Mouse (Mus musculus): ENCODE measurements at regions not wholly inside any gene's neighbourhood (a gene's known extent, or its start where the extent isn't known, plus 50 kb on each side); places are given as distances from the start of the nearest gene placed in this dataset.

DNA sequence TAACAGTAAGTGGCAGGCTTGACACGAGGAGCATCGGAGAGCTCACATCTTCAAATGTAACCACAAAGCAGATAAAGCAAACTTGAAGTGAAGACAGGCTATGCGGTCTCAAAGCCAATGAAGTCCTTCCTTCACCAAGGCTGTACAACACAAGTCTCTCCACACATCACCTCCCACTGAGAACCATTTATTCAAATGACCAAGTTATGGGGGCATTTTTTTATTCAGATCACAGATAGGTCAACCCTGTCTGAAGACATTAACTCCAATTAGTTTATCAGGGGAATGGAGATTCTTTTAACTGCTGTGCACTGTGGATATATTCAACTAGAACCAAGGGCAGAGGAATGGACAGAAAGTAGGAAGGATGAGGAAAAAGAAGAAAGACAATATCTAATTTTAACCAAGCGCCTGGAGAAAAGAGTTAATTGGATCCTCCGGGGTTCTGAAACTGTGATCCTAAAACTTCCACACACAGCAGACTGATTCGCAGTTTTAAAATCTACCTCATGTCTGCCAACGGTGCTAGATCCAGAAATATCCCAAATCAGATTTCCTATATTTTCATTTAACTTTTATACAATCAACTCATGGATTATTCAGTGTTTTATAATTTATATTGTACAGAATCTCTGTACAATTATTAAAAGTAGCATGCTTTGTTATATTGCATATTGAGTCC is 444.8 kb downstream of the Basp1 start:
- Histone ChIP-seq H3K27ac (replicated peaks in 1 of 2; ENCODE audit: control insufficient read depth in 1 of 2, insufficient read depth in 1 of 2, low read depth in 2 of 2, low read length in 2 of 2) (no peak overlapping the region), H3K9me3 (ENCODE audit: control insufficient read depth, low read length) (no peaks in the 10 kb centered on the region), H3K27me3 (ENCODE audit: control insufficient read depth, insufficient read depth, low read length) (no peaks in the 10 kb centered on the region), H3K9ac (ENCODE audit: low read length) (no peak overlapping the region), H3K36me3 (ENCODE audit: control insufficient read depth, insufficient read depth, low read length) (no peaks in the 10 kb centered on the region), H3K4me1 (ENCODE audit: control insufficient read depth in 2 of 2, insufficient read depth in 2 of 2, low read length in 2 of 2) (peaks cover 2 to 6% of the 10 kb centered on the region in 2 experiments; a peak in 1 of 4 replicates), H3K4me2 (ENCODE audit: low read length) (no peak overlapping the region), H3K4me3 (ENCODE audit: control insufficient read depth in 1 of 2, insufficient read depth in 1 of 2, low read depth in 1 of 2, low read length in 2 of 2) (no peak overlapping the region)
- ATAC-seq (ENCODE audit: insufficient number of reproducible peaks, insufficient read depth, low FRiP score, low read depth) = no peak
- WGBS = 83% methylated on average over 7 of the region's 7 CpGs

DNA sequence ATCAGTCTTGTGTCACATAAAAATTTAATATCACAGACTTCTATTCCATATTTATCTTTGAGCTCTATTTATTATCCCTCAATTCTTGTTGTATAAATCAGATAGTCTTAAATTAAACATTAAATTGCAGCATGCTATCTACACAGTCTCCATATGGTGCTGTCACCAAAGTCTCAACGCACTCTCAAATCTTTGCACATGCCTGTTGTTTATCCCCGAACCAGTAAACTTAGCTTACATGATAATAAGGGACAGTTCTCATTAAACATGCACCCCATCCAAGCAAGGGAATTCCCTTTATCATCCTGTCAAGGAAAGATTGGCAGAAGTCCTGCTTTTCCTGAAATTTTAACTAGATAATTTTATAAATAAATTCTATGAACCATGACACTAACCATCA is 483.8 kb downstream of the Basp1 start:
- Histone ChIP-seq H3K9ac (ENCODE audit: low read length) (no peak overlapping the region), H3K4me2 (ENCODE audit: low read length) (no peak overlapping the region), H3K4me1 (ENCODE audit: control insufficient read depth in 2 of 2, insufficient read depth in 2 of 2, low read length in 2 of 2) (no peaks in the 10 kb centered on the region), H3K9me3 (ENCODE audit: control insufficient read depth, low read length) (no peaks in the 10 kb centered on the region), H3K27me3 (ENCODE audit: control insufficient read depth, insufficient read depth, low read length) (no peaks in the 10 kb centered on the region), H3K27ac (replicated peaks in 1 of 2; ENCODE audit: control insufficient read depth in 1 of 2, insufficient read depth in 1 of 2, low read depth in 2 of 2, low read length in 2 of 2) (no peak overlapping the region), H3K4me3 (ENCODE audit: control insufficient read depth in 1 of 2, insufficient read depth in 1 of 2, low read depth in 1 of 2, low read length in 2 of 2) (no peak overlapping the region), H3K36me3 (ENCODE audit: control insufficient read depth, insufficient read depth, low read length) (no peaks in the 10 kb centered on the region)
- 72% methylated on average over 2 of the region's 2 CpGs for WGBS
- no peak for ATAC-seq (ENCODE audit: insufficient number of reproducible peaks, insufficient read depth, low FRiP score, low read depth)

DNA sequence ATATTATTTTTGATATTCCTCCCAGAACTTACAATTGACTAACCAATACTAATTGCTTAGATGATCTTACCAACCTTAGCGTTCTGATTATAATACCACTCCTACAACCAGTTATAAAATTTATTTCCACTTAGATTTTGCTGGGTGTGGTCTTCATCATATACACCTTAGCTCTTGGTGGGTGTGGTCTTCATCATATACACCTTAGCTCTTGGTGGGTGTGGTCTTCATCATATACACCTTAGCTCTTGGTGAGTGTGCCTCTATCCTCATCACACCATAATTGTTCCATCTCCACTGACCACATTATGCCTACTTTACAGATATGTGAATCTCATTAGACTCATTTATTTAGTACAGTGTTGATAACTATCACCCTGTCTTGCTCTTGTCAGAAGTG is 501.7 kb downstream of the Basp1 start:
- Histone ChIP-seq H3K9me3 (ENCODE audit: control insufficient read depth, low read length) (no peaks in the 10 kb centered on the region), H3K36me3 (ENCODE audit: control insufficient read depth, insufficient read depth, low read length) (no peaks in the 10 kb centered on the region), H3K27ac (replicated peaks in 1 of 2; ENCODE audit: control insufficient read depth in 1 of 2, insufficient read depth in 1 of 2, low read depth in 2 of 2, low read length in 2 of 2) (no peak overlapping the region), H3K4me1 (ENCODE audit: control insufficient read depth in 2 of 2, insufficient read depth in 2 of 2, low read length in 2 of 2) (no peaks in the 10 kb centered on the region), H3K4me3 (ENCODE audit: control insufficient read depth in 1 of 2, insufficient read depth in 1 of 2, low read depth in 1 of 2, low read length in 2 of 2) (no peak overlapping the region), H3K27me3 (ENCODE audit: control insufficient read depth, insufficient read depth, low read length) (no peaks in the 10 kb centered on the region), H3K9ac (ENCODE audit: low read length) (no peak overlapping the region), H3K4me2 (ENCODE audit: low read length) (no peak overlapping the region)
- ATAC-seq (ENCODE audit: insufficient number of reproducible peaks, insufficient read depth, low FRiP score, low read depth) = no peak
- 68% methylated on average over 1 of the region's 1 CpGs for WGBS

DNA sequence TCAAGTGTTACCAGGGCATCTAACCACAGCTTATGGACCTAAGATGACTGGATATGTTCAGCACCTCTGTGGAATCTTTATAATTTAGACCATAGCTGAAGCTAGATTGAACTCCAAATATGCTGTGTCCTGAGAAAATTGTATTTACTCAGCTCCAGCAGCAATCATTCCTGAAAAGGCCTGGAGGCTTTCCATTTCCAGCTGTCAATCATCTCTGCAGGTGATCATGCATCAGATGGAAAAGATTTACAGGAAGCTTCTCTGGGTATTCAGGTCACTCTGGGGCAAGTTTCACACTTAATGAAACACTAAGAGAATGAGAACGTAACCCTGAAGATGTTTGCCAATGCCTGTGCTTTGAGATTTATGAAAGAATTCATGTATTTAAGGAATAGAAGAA is 502.1 kb downstream of the Basp1 start:
- no peaks in the 10 kb centered on the region for H3K36me3 ChIP-seq (ENCODE audit: control insufficient read depth, insufficient read depth, low read length)
- H3K27me3 ChIP-seq (ENCODE audit: control insufficient read depth, insufficient read depth, low read length) = no peaks in the 10 kb centered on the region
- H3K9me3 ChIP-seq (ENCODE audit: control insufficient read depth, low read length) = no peaks in the 10 kb centered on the region
- H3K4me3 ChIP-seq (ENCODE audit: control insufficient read depth in 1 of 2, insufficient read depth in 1 of 2, low read depth in 1 of 2, low read length in 2 of 2) = no peak overlapping the region
- ATAC-seq (ENCODE audit: insufficient number of reproducible peaks, insufficient read depth, low FRiP score, low read depth) = no peak
- H3K4me1 ChIP-seq (ENCODE audit: control insufficient read depth in 2 of 2, insufficient read depth in 2 of 2, low read length in 2 of 2) = no peaks in the 10 kb centered on the region
- no peak overlapping the region for H3K4me2 ChIP-seq (ENCODE audit: low read length)
- H3K27ac ChIP-seq (replicated peaks in 1 of 2; ENCODE audit: control insufficient read depth in 1 of 2, insufficient read depth in 1 of 2, low read depth in 2 of 2, low read length in 2 of 2) = no peak overlapping the region
- 84% methylated on average over 1 of the region's 1 CpGs for WGBS
- no peak overlapping the region for H3K9ac ChIP-seq (ENCODE audit: low read length)

DNA sequence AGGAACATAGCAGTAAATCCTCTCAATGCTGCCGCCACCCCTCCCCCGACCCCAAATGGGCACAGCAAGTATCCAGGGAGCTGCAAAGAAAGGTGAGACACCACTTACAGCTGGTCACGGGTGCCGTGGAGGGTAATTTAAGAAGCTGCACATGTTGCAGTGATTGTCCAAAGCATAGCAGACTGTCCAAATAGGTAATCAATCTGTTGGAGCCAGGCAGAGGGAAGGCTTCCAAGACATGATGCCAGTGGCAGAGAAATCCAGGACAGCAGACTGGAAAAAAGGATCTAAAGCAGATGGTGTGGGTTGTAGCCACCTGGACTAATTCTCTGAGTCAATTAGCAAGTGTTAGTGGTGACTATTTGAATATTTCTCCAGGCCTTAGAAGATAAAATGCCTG is 506.6 kb downstream of the Basp1 start:
- no peaks in the 10 kb centered on the region for H3K9me3 ChIP-seq (ENCODE audit: control insufficient read depth, low read length)
- no peaks in the 10 kb centered on the region for H3K4me1 ChIP-seq (ENCODE audit: control insufficient read depth in 2 of 2, insufficient read depth in 2 of 2, low read length in 2 of 2)
- H3K4me2 ChIP-seq (ENCODE audit: low read length) = no peak overlapping the region
- no peak for ATAC-seq (ENCODE audit: insufficient number of reproducible peaks, insufficient read depth, low FRiP score, low read depth)
- no peak overlapping the region for H3K27ac ChIP-seq (replicated peaks in 1 of 2; ENCODE audit: control insufficient read depth in 1 of 2, insufficient read depth in 1 of 2, low read depth in 2 of 2, low read length in 2 of 2)
- no peak overlapping the region for H3K4me3 ChIP-seq (ENCODE audit: control insufficient read depth in 1 of 2, insufficient read depth in 1 of 2, low read depth in 1 of 2, low read length in 2 of 2)
- H3K27me3 ChIP-seq (ENCODE audit: control insufficient read depth, insufficient read depth, low read length) = no peaks in the 10 kb centered on the region
- 63% methylated on average over 4 of the region's 4 CpGs for WGBS
- no peak overlapping the region for H3K9ac ChIP-seq (ENCODE audit: low read length)
- no peaks in the 10 kb centered on the region for H3K36me3 ChIP-seq (ENCODE audit: control insufficient read depth, insufficient read depth, low read length)

DNA sequence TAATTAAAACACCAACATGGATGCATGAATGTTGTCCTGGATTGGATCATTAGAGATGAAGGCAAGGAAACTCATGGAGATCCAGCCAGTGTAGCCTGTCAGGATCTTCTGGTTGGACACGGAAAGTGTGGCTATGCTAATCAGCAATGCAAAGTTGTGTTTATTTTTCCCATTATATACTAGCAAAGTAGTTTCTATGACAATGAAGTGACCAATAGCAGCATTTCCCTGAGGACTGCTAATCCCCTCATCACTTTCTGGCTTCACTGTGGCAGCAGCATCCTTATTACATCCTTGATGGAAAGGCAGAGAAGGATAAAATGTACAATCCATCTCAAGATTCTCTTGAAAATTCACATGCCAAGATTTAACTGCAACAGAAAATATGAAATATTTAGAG is 534.7 kb downstream of the Basp1 start:
- Histone ChIP-seq H3K9ac (ENCODE audit: low read length) (no peak overlapping the region), H3K36me3 (ENCODE audit: control insufficient read depth, insufficient read depth, low read length) (no peaks in the 10 kb centered on the region), H3K9me3 (ENCODE audit: control insufficient read depth, low read length) (no peaks in the 10 kb centered on the region), H3K27ac (replicated peaks in 1 of 2; ENCODE audit: control insufficient read depth in 1 of 2, insufficient read depth in 1 of 2, low read depth in 2 of 2, low read length in 2 of 2) (no peak overlapping the region), H3K4me3 (ENCODE audit: control insufficient read depth in 1 of 2, insufficient read depth in 1 of 2, low read depth in 1 of 2, low read length in 2 of 2) (no peak overlapping the region), H3K4me2 (ENCODE audit: low read length) (no peak overlapping the region), H3K27me3 (ENCODE audit: control insufficient read depth, insufficient read depth, low read length) (no peaks in the 10 kb centered on the region), H3K4me1 (ENCODE audit: control insufficient read depth in 2 of 2, insufficient read depth in 2 of 2, low read length in 2 of 2) (no peaks in the 10 kb centered on the region)
- no peak for ATAC-seq (ENCODE audit: insufficient number of reproducible peaks, insufficient read depth, low FRiP score, low read depth)
- 68% methylated on average over 1 of the region's 1 CpGs for WGBS

DNA sequence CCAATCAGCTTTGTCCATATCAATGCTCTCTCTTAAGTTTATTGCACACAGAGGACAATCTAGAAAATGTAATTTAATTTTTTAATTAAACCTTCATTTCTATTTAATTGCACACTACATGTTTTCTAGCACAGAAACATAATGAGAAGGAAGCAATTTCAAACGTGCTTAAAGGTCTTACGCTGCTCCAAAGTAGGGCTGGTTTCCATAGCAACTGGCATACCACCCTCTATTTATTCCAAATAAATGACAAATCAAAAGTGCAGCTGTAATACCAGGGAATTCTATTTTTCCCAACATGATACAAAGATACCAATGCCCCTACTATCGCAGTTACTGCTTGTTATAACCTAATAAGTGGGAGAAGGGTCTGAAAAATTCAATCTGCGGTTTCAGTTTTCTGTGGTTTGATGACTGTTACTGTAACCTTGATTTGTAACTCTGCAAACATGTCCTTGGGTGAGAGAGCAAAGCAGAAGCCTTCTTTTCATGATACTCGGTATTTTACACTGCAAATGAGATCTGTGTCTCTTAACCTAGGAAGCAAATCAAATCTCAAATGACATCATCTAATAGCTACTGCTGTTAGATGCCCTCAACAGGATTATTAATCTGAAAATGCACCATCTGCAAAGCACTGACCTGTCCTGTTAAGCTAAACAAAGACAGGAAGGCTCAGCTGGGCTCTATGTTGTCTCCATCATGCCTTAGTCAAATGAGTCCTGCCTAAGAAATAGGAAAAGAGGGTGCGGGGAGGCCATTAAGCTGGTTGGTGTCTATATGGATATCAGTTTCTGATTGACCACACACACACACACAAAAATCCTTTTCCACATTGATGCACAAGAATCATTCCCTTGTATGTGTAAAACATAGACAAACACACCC is 535.6 kb downstream of the Basp1 start:
- Histone ChIP-seq H3K4me1 (ENCODE audit: control insufficient read depth in 2 of 2, insufficient read depth in 2 of 2, low read length in 2 of 2) (no peaks in the 10 kb centered on the region), H3K36me3 (ENCODE audit: control insufficient read depth, insufficient read depth, low read length) (no peaks in the 10 kb centered on the region), H3K4me2 (ENCODE audit: low read length) (no peak overlapping the region), H3K4me3 (ENCODE audit: control insufficient read depth in 1 of 2, insufficient read depth in 1 of 2, low read depth in 1 of 2, low read length in 2 of 2) (no peak overlapping the region), H3K9me3 (ENCODE audit: control insufficient read depth, low read length) (no peaks in the 10 kb centered on the region), H3K27me3 (ENCODE audit: control insufficient read depth, insufficient read depth, low read length) (no peaks in the 10 kb centered on the region), H3K9ac (ENCODE audit: low read length) (no peak overlapping the region), H3K27ac (replicated peaks in 1 of 2; ENCODE audit: control insufficient read depth in 1 of 2, insufficient read depth in 1 of 2, low read depth in 2 of 2, low read length in 2 of 2) (no peak overlapping the region)
- ATAC-seq (ENCODE audit: insufficient number of reproducible peaks, insufficient read depth, low FRiP score, low read depth) = no peak
- 71% methylated on average over 6 of the region's 6 CpGs for WGBS
